Mouse (Mus musculus) liver, embryonic 13.5 days (tissue): ENCODE data around the gene Gng10. TPM values are rescaled to one million over a fixed set of nuclear protein-coding genes. Genes with fewer than 3 reads are reported as not detected.

Experiments used
- ATAC-seq: fragments of 200-750 bp; cut with Nextera tagmentation; 2 replicates; pipeline ENCODE4 v1.8.0; 2017; ENCODE audit warnings: low read depth, mild to moderate bottlenecking, moderate number of reproducible peaks, moderate library complexity
- DNase-seq: peaks from one replicate; pipeline ENCODE4 v3.0.0; 2022
- H3K27ac ChIP-seq: fragments of 300-500 bp; sonication (generic); 2 replicates; pipeline ENCODE4 v1.5.1; 2015; ENCODE audit warnings: moderate library complexity, mild to moderate bottlenecking, inconsistent platforms
- H3K27me3 ChIP-seq: fragments of 300-500 bp; sonication (generic); 2 replicates; pipeline ENCODE4 v1.6.1; 2015; ENCODE audit warnings: mild to moderate bottlenecking, inconsistent platforms
- H3K36me3 ChIP-seq: fragments of 300-500 bp; sonication (generic); 2 replicates; pipeline ENCODE4 v1.6.1; 2015; ENCODE audit warnings: mild to moderate bottlenecking, inconsistent platforms
- H3K4me1 ChIP-seq: fragments of 300-500 bp; sonication (generic); replicated peaks from 2 replicates; pipeline ENCODE4 v1.6.1; 2015; ENCODE audit warnings: inconsistent platforms
- H3K4me2 ChIP-seq: fragments of 300-500 bp; sonication (generic); 2 replicates; pipeline ENCODE4 v1.6.1; 2015; ENCODE audit warnings: inconsistent platforms, mild to moderate bottlenecking, moderate library complexity
- H3K4me3 ChIP-seq: fragments of 300-500 bp; sonication (generic); replicated peaks from 2 replicates; pipeline ENCODE4 v1.5.1; 2015; ENCODE audit warnings: mild to moderate bottlenecking, inconsistent platforms
- H3K9ac ChIP-seq: fragments of 300-500 bp; sonication (generic); 2 replicates; pipeline ENCODE4 v1.6.1; 2015; ENCODE audit warnings: mild to moderate bottlenecking, inconsistent platforms
- H3K9me3 ChIP-seq: fragments of 300-500 bp; sonication (generic); replicated peaks from 2 replicates; pipeline ENCODE4 v1.6.1; 2016; ENCODE audit warnings: inconsistent platforms
- WGBS: fragments of 180-500 bp; shearing (Covaris S2); methylation state at CpG from one replicate; pipeline ENCODE4 v1.1.7; 2015; ENCODE audit not compliant: insufficient replicate concordance; 5-methylcytosine and 5-hydroxymethylcytosine counted together
- polyA plus RNA-seq: library from polyadenylated mRNA; unstranded; fragments of >200 nt; fragmentation: Nextera tagmentation; extraction: Ambion mirVana; gene quantifications from 2 replicates; pipeline ENCODE4 v1.2.1, GENCODE M21; 2015

Gene Gng10
- polyA plus RNA-seq, 1 experiment from 2014 or later, result 34.7 TPM

- Histone ChIP-seq H3K4me2 (no peak overlapping the region), H3K36me3 (peaks cover 37% of the 10 kb centered on the region), H3K4me1 (peaks cover 10% of the 10 kb centered on the region), H3K9me3 (no peaks in the 10 kb centered on the region), H3K9ac (no peak overlapping the region), H3K27ac (no peak overlapping the region), H3K4me3 (no peak overlapping the region), H3K27me3 (no peaks in the 10 kb centered on the region)
- DNase-seq (no peak), ATAC-seq (peak; percentile 65)
- 48% methylated on average over 2 of the region's 2 CpGs for WGBS
Observed at GRCm38 (mm10) chr4:59016922-59017321, 18.0 kb upstream of the Gng10 start.

- Histone ChIP-seq H3K9ac (no peak overlapping the region), H3K27me3 (no peaks in the 10 kb centered on the region), H3K36me3 (peaks cover 3% of the 10 kb centered on the region; the same call in 1 of the 2 replicates), H3K27ac (no peak overlapping the region), H3K4me1 (peaks cover 26% of the 10 kb centered on the region), H3K4me2 (peak overlapping the region; percentile 95), H3K4me3 (peak overlapping the region; percentile 77), H3K9me3 (no peaks in the 10 kb centered on the region)
- WGBS, result 72% methylated on average over 10 of the region's 10 CpGs
- DNase-seq (no peak), ATAC-seq (no peak)
Observed at GRCm38 (mm10) chr4:59034325-59034917, 467 bp upstream of the Gng10 start.

- H3K4me1 ChIP-seq, result peaks cover 26% of the 10 kb centered on the region
- H3K27me3 ChIP-seq, result no peaks in the 10 kb centered on the region
- H3K36me3 ChIP-seq, result peaks cover 3% of the 10 kb centered on the region; the same call in 1 of the 2 replicates
- ATAC-seq, result no peak
- no peak for DNase-seq
- WGBS, result 61% methylated on average over 18 of the region's 18 CpGs
- H3K9ac ChIP-seq, result peak overlapping the region; percentile 79
- peak overlapping the region; percentile 95 for H3K4me2 ChIP-seq
- no peak overlapping the region for H3K27ac ChIP-seq
- H3K4me3 ChIP-seq, result peak overlapping the region; percentile 77
- H3K9me3 ChIP-seq, result no peaks in the 10 kb centered on the region
Observed at GRCm38 (mm10) chr4:59035786-59036350, 980 bp downstream of the Gng10 start.

GRCm38 (mm10) chr4:59036490-59037127 lies 1.7 kb downstream of the Gng10 start:
- Histone ChIP-seq H3K9me3 (no peaks in the 10 kb centered on the region), H3K27me3 (no peaks in the 10 kb centered on the region), H3K36me3 (peaks cover 3% of the 10 kb centered on the region; the same call in 1 of the 2 replicates), H3K4me1 (peaks cover 26% of the 10 kb centered on the region), H3K4me3 (peak overlapping the region; percentile 77; the same call in 1 of the 2 replicates), H3K4me2 (peak overlapping the region; percentile 95), H3K9ac (peak overlapping the region; percentile 7; the same call in 1 of the 2 replicates), H3K27ac (no peak overlapping the region)
- ATAC-seq, result peak; percentile 36; the same call in 1 of the 2 replicates
- DNase-seq, result peak; percentile 64
- 16% methylated on average over 13 of the region's 13 CpGs for WGBS

GRCm38 (mm10) chr4:59037525-59037924 lies 2.6 kb downstream of the Gng10 start:
- Histone ChIP-seq H3K9me3 (no peaks in the 10 kb centered on the region), H3K36me3 (peaks cover 3% of the 10 kb centered on the region; the same call in 1 of the 2 replicates), H3K27me3 (no peaks in the 10 kb centered on the region), H3K4me1 (peaks cover 26% of the 10 kb centered on the region), H3K4me3 (no peak overlapping the region), H3K4me2 (no peak overlapping the region), H3K27ac (no peak overlapping the region), H3K9ac (no peak overlapping the region)
- no peak for DNase-seq
- WGBS, result 58% methylated on average over 3 of the region's 3 CpGs
- no peak for ATAC-seq

GRCm38 (mm10) chr4:59040397-59041287 lies 5.8 kb downstream of the Gng10 start:
- 74% methylated on average over 11 of the region's 11 CpGs for WGBS
- H3K27me3 ChIP-seq, result no peaks in the 10 kb centered on the region
- H3K4me3 ChIP-seq, result no peak overlapping the region
- H3K4me1 ChIP-seq, result peaks cover 13% of the 10 kb centered on the region
- H3K9me3 ChIP-seq, result no peaks in the 10 kb centered on the region
- DNase-seq, result no peak
- peaks cover 3% of the 10 kb centered on the region; the same call in 1 of the 2 replicates for H3K36me3 ChIP-seq
- H3K9ac ChIP-seq, result no peak overlapping the region
- no peak overlapping the region for H3K4me2 ChIP-seq
- no peak for ATAC-seq
- no peak overlapping the region for H3K27ac ChIP-seq

GRCm38 (mm10) chr4:59043074-59043473 lies 8.2 kb downstream of the Gng10 start:
- H3K27me3 ChIP-seq, result no peaks in the 10 kb centered on the region
- 82% methylated on average over 5 of the region's 5 CpGs for WGBS
- H3K4me1 ChIP-seq, result no peaks in the 10 kb centered on the region
- no peak overlapping the region for H3K4me2 ChIP-seq
- H3K9me3 ChIP-seq, result no peaks in the 10 kb centered on the region
- H3K27ac ChIP-seq, result no peak overlapping the region
- no peak overlapping the region for H3K9ac ChIP-seq
- H3K4me3 ChIP-seq, result no peak overlapping the region
- no peak for DNase-seq
- H3K36me3 ChIP-seq, result peaks cover 3% of the 10 kb centered on the region; the same call in 1 of the 2 replicates
- ATAC-seq, result no peak

GRCm38 (mm10) chr4:59043891-59044290 lies 9.0 kb downstream of the Gng10 start:
- WGBS, result 72% methylated on average over 6 of the region's 6 CpGs

GRCm38 (mm10) chr4:59047222-59047621 lies 12.3 kb downstream of the Gng10 start:
- H3K4me2 ChIP-seq, result no peak overlapping the region
- DNase-seq, result no peak
- no peaks in the 10 kb centered on the region for H3K9me3 ChIP-seq
- no peak overlapping the region for H3K4me3 ChIP-seq
- H3K4me1 ChIP-seq, result no peaks in the 10 kb centered on the region
- no peaks in the 10 kb centered on the region for H3K36me3 ChIP-seq
- no peaks in the 10 kb centered on the region for H3K27me3 ChIP-seq
- H3K27ac ChIP-seq, result no peak overlapping the region
- H3K9ac ChIP-seq, result no peak overlapping the region
- WGBS, result 43% methylated on average over 3 of the region's 3 CpGs
- no peak for ATAC-seq

More at GRCm38 (mm10) chr4:59043891-59044290, 9.0 kb downstream of the Gng10 start:
- Histone ChIP-seq H3K9ac (no peak overlapping the region), H3K27ac (no peak overlapping the region), H3K36me3 (peaks cover 3% of the 10 kb centered on the region; the same call in 1 of the 2 replicates), H3K4me3 (no peak overlapping the region), H3K9me3 (no peaks in the 10 kb centered on the region), H3K4me1 (no peaks in the 10 kb centered on the region), H3K4me2 (no peak overlapping the region), H3K27me3 (no peaks in the 10 kb centered on the region)
- ATAC-seq, result no peak
- no peak for DNase-seq

- no peak for ATAC-seq
Observed at GRCm38 (mm10) chr4:59051081-59051480, 16.2 kb downstream of the Gng10 start.

GRCm38 (mm10) chr4:59057929-59058328 lies 23.0 kb downstream of the Gng10 start:
- Histone ChIP-seq H3K4me2 (no peak overlapping the region), H3K27me3 (no peaks in the 10 kb centered on the region), H3K4me1 (no peaks in the 10 kb centered on the region), H3K27ac (no peak overlapping the region), H3K36me3 (no peaks in the 10 kb centered on the region), H3K9me3 (no peaks in the 10 kb centered on the region), H3K4me3 (no peak overlapping the region), H3K9ac (no peak overlapping the region)
- 67% methylated on average over 3 of the region's 3 CpGs for WGBS
- no peak for DNase-seq
- ATAC-seq, result no peak

More at GRCm38 (mm10) chr4:59051081-59051480, 16.2 kb downstream of the Gng10 start:
- H3K4me1 ChIP-seq, result no peaks in the 10 kb centered on the region
- no peaks in the 10 kb centered on the region for H3K27me3 ChIP-seq
- H3K36me3 ChIP-seq, result no peaks in the 10 kb centered on the region
- no peak for DNase-seq
- H3K4me2 ChIP-seq, result no peak overlapping the region
- H3K9me3 ChIP-seq, result no peaks in the 10 kb centered on the region
- H3K27ac ChIP-seq, result no peak overlapping the region
- WGBS, result 46% methylated on average over 1 of the region's 1 CpGs
- no peak overlapping the region for H3K4me3 ChIP-seq
- no peak overlapping the region for H3K9ac ChIP-seq
